Mouse (Mus musculus): ENCODE data around the gene Gm16442. TPM values are rescaled to one million over a fixed set of nuclear protein-coding genes. Genes with fewer than 3 reads are reported as not detected.
"Not testable (repeated sequence)": the region's sequence is repeated elsewhere in the genome, so short reads cannot be mapped to it uniquely, and the experiment has no call there.

Gm16442 gene
- not detected in 3 replicates for total RNA-seq (2017)

GRCm38 (mm10) chr7:20122479-20122878 is at the start of gene Gm16442:
Gene Gm16442 (minus strand): TSS chr7:20122579.
- ATAC-seq (replicated peaks; ENCODE audit: insufficient number of reproducible peaks, low FRiP score, low TSS enrichment, poor library complexity, severe bottlenecking), result not testable (repeated sequence)

DNA sequence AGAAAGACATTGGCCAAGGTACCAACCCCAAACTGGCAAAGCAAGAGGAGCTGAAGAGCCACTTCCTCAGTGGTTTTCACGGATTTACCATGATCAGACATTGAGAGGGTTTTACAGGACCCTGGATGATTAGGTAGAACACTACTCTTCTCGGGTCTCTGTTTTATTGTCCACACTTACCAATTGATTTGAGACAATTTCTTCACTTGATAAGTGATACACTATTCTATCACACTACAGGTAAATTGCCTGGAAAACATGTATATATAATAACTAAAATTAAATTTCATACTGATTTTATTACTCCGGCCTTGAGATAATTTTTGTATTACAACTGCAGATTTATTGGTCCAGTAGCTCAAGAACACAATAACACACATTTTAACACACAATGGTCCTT is 45.9 kb upstream of the Gm16442 start, which contains the start of gene Vmn1r94:
TSS of gene Vmn1r94 (minus strand) at position 101 of the 400 bp plus-strand sequence.
- ATAC-seq (replicated peaks; ENCODE audit: insufficient number of reproducible peaks, low FRiP score, low TSS enrichment, poor library complexity, severe bottlenecking), result not testable (repeated sequence)

DNA sequence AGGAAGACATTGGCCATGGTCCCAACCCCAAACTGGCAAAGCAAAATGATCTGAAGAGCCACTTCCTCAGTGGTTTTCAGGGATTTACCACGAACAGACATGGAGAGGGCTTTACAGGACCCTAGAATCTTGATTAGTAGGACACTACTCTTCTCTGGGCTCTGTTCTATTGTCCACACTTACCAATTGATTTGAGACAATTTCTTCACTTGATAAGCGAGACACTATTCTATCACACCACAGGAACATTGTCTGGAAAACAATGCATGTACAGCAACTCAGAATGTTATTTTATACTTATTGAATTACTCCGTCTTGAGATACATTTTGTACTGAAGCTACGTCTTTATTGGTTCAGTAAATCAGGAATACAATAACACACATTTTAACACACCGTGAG is 16.6 kb upstream of the Gm16442 start, which contains the start of gene Vmn1r93:
TSS of gene Vmn1r93 (minus strand) at position 101 of the 400 bp plus-strand sequence.
- not testable (repeated sequence) for ATAC-seq (replicated peaks; ENCODE audit: insufficient number of reproducible peaks, low FRiP score, low TSS enrichment, poor library complexity, severe bottlenecking)

DNA sequence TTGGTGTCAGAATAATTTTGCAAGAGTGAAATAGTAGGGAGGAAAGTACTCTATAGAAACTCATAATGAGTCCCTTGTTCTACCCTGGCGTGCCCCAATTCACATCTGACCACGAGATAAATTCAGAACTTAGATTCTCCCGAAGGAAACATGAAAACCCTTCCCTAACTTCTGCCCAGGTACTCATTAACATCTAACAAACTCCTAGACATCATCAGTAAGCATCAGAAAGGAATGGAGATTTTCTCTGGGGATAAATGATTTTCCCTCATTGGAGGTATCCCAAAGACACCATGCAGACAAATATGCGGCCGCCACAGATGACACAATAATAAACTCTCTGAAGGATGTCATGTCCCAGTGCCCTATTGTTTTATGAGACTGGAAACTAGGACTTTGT is 23.0 kb downstream of the Gm16442 start, which contains the start of gene Vmn1r91:
TSS of gene Vmn1r91 (plus strand) at position 301 of the 400 bp plus-strand sequence.
- not testable (repeated sequence) for ATAC-seq (replicated peaks; ENCODE audit: insufficient number of reproducible peaks, low FRiP score, low TSS enrichment, poor library complexity, severe bottlenecking)

DNA sequence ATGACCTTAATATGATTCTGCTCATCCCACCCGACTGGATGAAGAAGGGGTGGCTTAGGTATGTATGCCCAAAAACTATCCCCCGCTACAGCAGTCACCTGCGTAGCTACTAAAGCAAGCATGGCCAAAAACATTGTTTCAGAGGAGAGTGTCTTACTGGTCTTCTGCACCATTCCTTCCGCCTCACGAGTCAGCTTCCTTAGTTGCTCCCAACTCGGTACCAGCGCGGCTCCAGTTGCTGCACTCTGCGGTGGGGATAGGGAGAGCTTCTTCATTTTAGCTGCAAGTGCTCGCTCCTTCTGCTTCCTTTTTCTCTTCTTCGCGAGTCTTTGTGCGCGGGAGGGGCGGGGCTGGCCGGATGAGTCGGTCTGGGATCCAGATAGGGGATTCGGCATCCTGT is 44.3 kb downstream of the Gm16442 start:
- not testable (repeated sequence) for ATAC-seq (replicated peaks; ENCODE audit: insufficient number of reproducible peaks, low FRiP score, low TSS enrichment, poor library complexity, severe bottlenecking)

Other genes with a start within 250 kb of the Gm16442 start
- 0.38 to 1.2 TPM (median 0.75 TPM) in 3 replicates for gene Ceacam19, start 234.6 kb downstream of the Gm16442 start, total RNA-seq (2017)
- 8.2 to 13.6 TPM (median 12.2 TPM) in 3 replicates for gene Pvr, start 201.4 kb downstream of the Gm16442 start, total RNA-seq (2017)
- 0.75 TPM in 1 of 3 replicates, not detected in the others for gene Igsf23, start 171.8 kb downstream of the Gm16442 start, total RNA-seq (2017)
- not detected in 3 replicates for gene Ceacam20, start 157.2 kb downstream of the Gm16442 start, total RNA-seq (2017)
- gene Nlrp9b, start 131.1 kb downstream of the Gm16442 start, total RNA-seq (2017), result not detected in 3 replicates
- not detected in 3 replicates for gene Vmn1r91, start 22.9 kb downstream of the Gm16442 start, total RNA-seq (2017)
- not detected in 3 replicates for gene Vmn1r93, start 16.5 kb upstream of the Gm16442 start, total RNA-seq (2017)
- gene Vmn1r94, start 45.8 kb upstream of the Gm16442 start, total RNA-seq (2017), result not detected in 3 replicates
- gene Vmn1r95, start 71.1 kb upstream of the Gm16442 start, total RNA-seq (2017), result not detected in 3 replicates
- not detected in 3 replicates for gene Gm6164, start 83.0 kb upstream of the Gm16442 start, total RNA-seq (2017)
- gene Gm4498, start 111.2 kb upstream of the Gm16442 start, total RNA-seq (2017), result not detected in 3 replicates
- not detected in 3 replicates for gene Gm5890, start 140.3 kb upstream of the Gm16442 start, total RNA-seq (2017)
- not detected in 3 replicates for gene Gm4133, start 211.5 kb upstream of the Gm16442 start, total RNA-seq (2017)